Mouse (Mus musculus) lung, postnatal 14 days (tissue): ENCODE results near the gene Sept10.

ENCODE experiments used
- DNase-seq: peaks from one replicate; pipeline ENCODE4 v3.0.0; 2021

The Sept10 gene

GRCm38 (mm10) chr10:59223890-59224289, 2.2 kb upstream of the Sept10 start:
- no peak for DNase-seq

- DNase-seq: no peak
These were observed 1.7 kb upstream of the Sept10 start for GRCm38 (mm10) chr10:59223301-59223700.

GRCm38 (mm10) chr10:59222271-59223101, 839 bp upstream of the Sept10 start:
- DNase-seq: peak; percentile 15

GRCm38 (mm10) chr10:59220824-59221472, 699 bp downstream of the Sept10 start:
- DNase-seq: peak; percentile 20

GRCm38 (mm10) chr10:59200011-59200410, 21.6 kb downstream of the Sept10 start:
- DNase-seq: no peak

- no peak for DNase-seq
These were observed 24.9 kb downstream of the Sept10 start for GRCm38 (mm10) chr10:59196763-59197162.

GRCm38 (mm10) chr10:59194891-59195290, 26.8 kb downstream of the Sept10 start:
- DNase-seq: no peak

- no peak for DNase-seq
These were observed 39.3 kb downstream of the Sept10 start for GRCm38 (mm10) chr10:59182306-59182705.

GRCm38 (mm10) chr10:59179620-59180019, 42.0 kb downstream of the Sept10 start:
- DNase-seq: no peak

- DNase-seq: no peak
These were observed 49.1 kb downstream of the Sept10 start for GRCm38 (mm10) chr10:59172539-59172938.

GRCm38 (mm10) chr10:59171042-59171441, 50.6 kb downstream of the Sept10 start:
- DNase-seq: no peak

- peak; percentile 68 for DNase-seq
These were observed 55.3 kb downstream of the Sept10 start for GRCm38 (mm10) chr10:59166104-59166944.

GRCm38 (mm10) chr10:59162185-59162897, 59.3 kb downstream of the Sept10 start:
- DNase-seq: no peak

- no peak for DNase-seq
These were observed 63.0 kb downstream of the Sept10 start for GRCm38 (mm10) chr10:59158627-59159026.

- no peak for DNase-seq
These were observed 69.0 kb downstream of the Sept10 start for GRCm38 (mm10) chr10:59152544-59153081.

- no peak for DNase-seq
These were observed 70.5 kb downstream of the Sept10 start for GRCm38 (mm10) chr10:59150938-59151657.

- DNase-seq: peak; percentile 61
These were observed 71.7 kb downstream of the Sept10 start for GRCm38 (mm10) chr10:59149956-59150383.

GRCm38 (mm10) chr10:59133478-59134009, 88.1 kb downstream of the Sept10 start:
- DNase-seq: no peak

- DNase-seq: peak; percentile 57
These were observed 89.6 kb downstream of the Sept10 start for GRCm38 (mm10) chr10:59131926-59132628.

GRCm38 (mm10) chr10:59127637-59128036, 94.0 kb downstream of the Sept10 start:
- no peak for DNase-seq

- DNase-seq: no peak
These were observed 96.2 kb downstream of the Sept10 start for GRCm38 (mm10) chr10:59125497-59125896.
